Mouse (Mus musculus): ENCODE data around the gene Mybph. TPM values are rescaled to one million over a fixed set of nuclear protein-coding genes. Genes with fewer than 3 reads are reported as not detected.

Mybph gene
- polyA plus RNA-seq, 1 experiment from 2014 or later = 0.36 TPM

DNA sequence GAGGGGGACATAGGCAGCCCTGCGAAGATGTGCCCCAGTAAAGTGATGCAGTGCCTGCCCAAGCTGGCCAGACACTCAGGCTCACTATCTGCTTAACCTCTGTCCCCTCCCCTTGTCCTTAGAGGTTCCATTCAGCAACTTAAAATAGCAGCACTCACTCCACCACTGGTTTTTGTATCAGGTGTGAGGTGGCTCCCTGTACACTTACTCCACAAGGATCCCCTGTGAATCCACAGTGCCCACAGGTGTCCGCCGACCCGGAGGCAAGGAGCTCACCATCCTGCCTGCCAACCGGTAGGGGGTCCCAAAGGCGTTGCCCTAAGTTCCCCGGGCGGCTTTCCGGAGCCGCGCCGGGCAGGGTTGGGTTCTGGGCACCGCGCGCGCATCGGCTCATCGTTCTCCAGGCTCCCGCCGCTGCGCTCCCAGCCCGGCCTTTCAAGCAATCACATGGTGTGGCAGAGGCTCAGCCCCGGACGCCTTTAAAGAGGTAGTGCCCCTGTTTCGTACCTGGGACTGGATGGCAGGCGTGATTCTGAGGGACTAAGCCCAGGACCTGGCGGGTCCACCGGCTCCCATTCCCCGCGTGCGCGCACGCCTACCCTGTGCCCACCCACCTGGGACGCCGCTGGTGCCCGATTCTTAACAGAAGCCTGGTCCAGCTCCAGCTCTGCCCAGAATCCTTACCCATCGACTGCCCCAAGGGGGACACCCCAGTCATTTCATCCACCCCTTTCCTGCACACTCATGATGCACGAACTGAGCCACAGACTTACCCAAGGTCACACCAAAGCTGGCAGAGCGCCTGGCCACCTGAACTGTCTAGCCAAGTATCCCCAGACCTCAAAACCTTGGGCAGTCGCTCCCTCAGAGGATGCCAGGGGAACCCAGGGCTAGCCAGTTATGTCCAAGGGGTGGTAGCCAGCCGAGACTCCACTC lies 41.5 kb downstream of the Mybph start:
- H3K4me2 ChIP-seq = peak overlapping the region; percentile 71
- H3K27me3 ChIP-seq (replicated peaks; ENCODE audit: control insufficient read depth, insufficient read depth, low read length) = peaks cover 50% of the 10 kb centered on the region
- no peak overlapping the region for H3K27ac ChIP-seq (ENCODE audit: low read depth, low read length)
- no peaks in the 10 kb centered on the region for H3K9me3 ChIP-seq (ENCODE audit: control insufficient read depth, low read length)
- no peak overlapping the region for H3K9ac ChIP-seq (ENCODE audit: low read depth, low read length)
- H3K4me3 ChIP-seq (ENCODE audit: low read depth, low read length) = peak overlapping the region; percentile 42
- no peaks in the 10 kb centered on the region for H3K4me1 ChIP-seq (replicated peaks; ENCODE audit: control insufficient read depth, insufficient read depth, low read length)
- 3% methylated on average over 41 of the region's 41 CpGs for WGBS
- no peaks in the 10 kb centered on the region for H3K36me3 ChIP-seq (ENCODE audit: control insufficient read depth, insufficient read depth, low read length)
- no peak for DNase-seq (ENCODE audit: low spot score)
- ATAC-seq (replicated peaks; ENCODE audit: low FRiP score) = no peak

DNA sequence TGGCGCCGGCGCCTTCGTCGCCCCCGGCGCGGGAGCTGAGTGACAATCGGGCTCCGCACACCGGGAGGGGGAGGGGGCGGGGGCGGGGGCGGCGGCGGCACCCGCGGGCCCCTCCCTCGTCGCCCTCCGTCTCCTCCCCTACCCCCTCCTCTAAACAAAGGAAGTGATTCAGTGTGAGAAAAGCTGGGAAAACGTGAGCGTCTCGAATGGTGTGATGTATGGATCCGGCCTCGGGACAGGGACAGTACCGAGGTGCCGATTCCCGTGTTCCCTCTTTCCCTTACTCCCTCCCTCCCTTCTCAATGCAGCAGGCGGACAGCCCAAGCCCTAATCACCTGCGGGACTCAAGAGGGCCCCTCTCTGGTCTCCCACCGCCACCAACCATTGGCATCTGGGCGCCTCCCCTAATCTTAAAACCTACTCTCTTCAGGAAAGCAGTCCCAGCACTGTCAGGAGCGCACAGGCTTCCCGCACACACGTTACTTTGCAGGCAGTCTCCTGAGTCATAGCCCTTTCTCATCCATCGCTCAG lies 42.2 kb downstream of the Mybph start, which contains the start of gene Adora1:
Gene Adora1 (minus strand): TSS at position 41 of the 531 bp plus-strand sequence.
- Histone ChIP-seq H3K4me2 (peak within 1 kb of the TSS; percentile 71), H3K36me3 (ENCODE audit: control insufficient read depth, insufficient read depth, low read length) (no peaks in the 10 kb centered on the region), H3K4me3 (ENCODE audit: low read depth, low read length) (peak within 1 kb of the TSS; percentile 42), H3K9ac (ENCODE audit: low read depth, low read length) (no peak within 1 kb of the TSS), H3K9me3 (ENCODE audit: control insufficient read depth, low read length) (no peaks in the 10 kb centered on the region), H3K27ac (ENCODE audit: low read depth, low read length) (no peak within 1 kb of the TSS), H3K4me1 (replicated peaks; ENCODE audit: control insufficient read depth, insufficient read depth, low read length) (no peaks in the 10 kb centered on the region), H3K27me3 (replicated peaks; ENCODE audit: control insufficient read depth, insufficient read depth, low read length) (peaks cover 51% of the 10 kb centered on the region)
- whole genome bisulfite sequencing = 4% methylated on average over 37 of the region's 37 CpGs
- ATAC-seq (replicated peaks; ENCODE audit: low FRiP score) (no peak), DNase-seq (ENCODE audit: low spot score) (no peak)

DNA sequence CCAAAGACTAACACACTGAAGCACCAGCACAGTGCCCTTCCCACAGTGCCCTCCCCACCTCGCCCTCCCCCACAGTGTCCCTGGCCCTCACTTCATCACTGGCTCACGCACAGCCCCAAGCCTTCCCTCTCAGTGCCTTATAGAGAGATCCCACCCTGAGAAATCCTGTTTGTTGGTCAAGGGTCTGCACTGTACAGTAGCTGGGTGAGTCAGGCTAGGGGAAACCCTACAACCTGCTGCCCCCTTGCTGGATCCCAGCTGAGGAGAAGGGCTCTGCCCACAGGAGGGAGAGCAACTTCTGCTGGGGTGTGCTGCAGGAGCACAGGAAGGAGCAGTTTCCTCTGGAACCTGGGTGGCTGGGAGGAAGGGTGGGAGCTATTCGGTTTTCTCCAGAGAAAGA lies 42.9 kb downstream of the Mybph start:
- DNase-seq (ENCODE audit: low spot score) = no peak
- Histone ChIP-seq H3K36me3 (ENCODE audit: control insufficient read depth, insufficient read depth, low read length) (no peaks in the 10 kb centered on the region), H3K9me3 (ENCODE audit: control insufficient read depth, low read length) (no peaks in the 10 kb centered on the region), H3K9ac (ENCODE audit: low read depth, low read length) (no peak overlapping the region), H3K4me3 (ENCODE audit: low read depth, low read length) (no peak overlapping the region), H3K27ac (ENCODE audit: low read depth, low read length) (no peak overlapping the region), H3K4me1 (replicated peaks; ENCODE audit: control insufficient read depth, insufficient read depth, low read length) (no peaks in the 10 kb centered on the region), H3K27me3 (replicated peaks; ENCODE audit: control insufficient read depth, insufficient read depth, low read length) (peaks cover 51% of the 10 kb centered on the region), H3K4me2 (no peak overlapping the region)
- WGBS = 24% methylated on average over 3 of the region's 3 CpGs
- no peak for ATAC-seq (replicated peaks; ENCODE audit: low FRiP score)

DNA sequence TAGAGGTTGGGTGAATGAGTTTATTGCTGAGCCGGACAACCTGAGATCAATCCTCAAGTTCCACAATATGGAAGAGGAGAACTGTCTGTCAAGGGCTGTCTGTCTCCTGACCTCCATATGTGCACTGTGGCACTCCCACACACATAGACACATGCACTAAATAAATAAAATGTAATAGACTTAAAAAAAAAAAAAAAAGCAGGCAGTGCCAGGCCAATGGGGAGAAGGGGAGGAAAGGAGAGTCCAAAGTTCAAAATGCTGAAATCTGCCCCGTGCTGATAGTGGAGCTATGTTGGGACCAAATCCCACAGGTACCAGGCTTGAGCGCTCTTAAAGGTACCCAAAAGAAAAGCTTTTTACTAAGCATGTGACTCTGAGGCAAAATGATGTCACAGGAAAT lies 44.2 kb downstream of the Mybph start:
- ATAC-seq (replicated peaks; ENCODE audit: low FRiP score) = no peak
- Histone ChIP-seq H3K4me3 (ENCODE audit: low read depth, low read length) (no peak overlapping the region), H3K4me2 (no peak overlapping the region), H3K27ac (ENCODE audit: low read depth, low read length) (no peak overlapping the region), H3K4me1 (replicated peaks; ENCODE audit: control insufficient read depth, insufficient read depth, low read length) (no peaks in the 10 kb centered on the region), H3K9ac (ENCODE audit: low read depth, low read length) (no peak overlapping the region), H3K36me3 (ENCODE audit: control insufficient read depth, insufficient read depth, low read length) (no peaks in the 10 kb centered on the region), H3K27me3 (replicated peaks; ENCODE audit: control insufficient read depth, insufficient read depth, low read length) (peaks cover 51% of the 10 kb centered on the region), H3K9me3 (ENCODE audit: control insufficient read depth, low read length) (no peaks in the 10 kb centered on the region)
- WGBS = 77% methylated on average over 3 of the region's 3 CpGs
- no peak for DNase-seq (ENCODE audit: low spot score)

DNA sequence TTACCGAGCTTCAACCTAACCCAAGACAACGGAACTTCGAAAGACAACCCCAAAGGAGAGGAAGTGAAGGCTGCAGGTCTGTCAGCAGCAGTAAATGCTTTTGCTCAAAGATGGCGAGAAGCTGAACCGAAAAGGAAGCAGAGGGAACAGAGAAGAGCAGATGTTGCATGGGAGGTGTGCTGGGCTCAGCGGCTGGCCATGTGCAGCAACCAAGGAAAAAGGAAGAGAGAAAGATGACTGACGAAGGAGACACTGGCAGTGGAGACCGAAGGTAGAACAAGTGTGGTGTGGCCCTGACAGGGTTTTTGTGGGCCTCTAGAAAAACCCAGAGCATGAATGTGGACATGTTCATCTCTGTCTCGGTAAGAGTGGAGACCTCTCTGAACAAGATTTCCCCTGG lies 47.5 kb downstream of the Mybph start:
- ATAC-seq (replicated peaks; ENCODE audit: low FRiP score) (no peak), DNase-seq (ENCODE audit: low spot score) (no peak)
- Histone ChIP-seq H3K4me1 (replicated peaks; ENCODE audit: control insufficient read depth, insufficient read depth, low read length) (no peaks in the 10 kb centered on the region), H3K4me3 (ENCODE audit: low read depth, low read length) (no peak overlapping the region), H3K27me3 (replicated peaks; ENCODE audit: control insufficient read depth, insufficient read depth, low read length) (peaks cover 21% of the 10 kb centered on the region), H3K4me2 (no peak overlapping the region), H3K9ac (ENCODE audit: low read depth, low read length) (no peak overlapping the region), H3K36me3 (ENCODE audit: control insufficient read depth, insufficient read depth, low read length) (no peaks in the 10 kb centered on the region), H3K27ac (ENCODE audit: low read depth, low read length) (no peak overlapping the region), H3K9me3 (ENCODE audit: control insufficient read depth, low read length) (no peaks in the 10 kb centered on the region)
- 56% methylated on average over 9 of the region's 9 CpGs for WGBS

DNA sequence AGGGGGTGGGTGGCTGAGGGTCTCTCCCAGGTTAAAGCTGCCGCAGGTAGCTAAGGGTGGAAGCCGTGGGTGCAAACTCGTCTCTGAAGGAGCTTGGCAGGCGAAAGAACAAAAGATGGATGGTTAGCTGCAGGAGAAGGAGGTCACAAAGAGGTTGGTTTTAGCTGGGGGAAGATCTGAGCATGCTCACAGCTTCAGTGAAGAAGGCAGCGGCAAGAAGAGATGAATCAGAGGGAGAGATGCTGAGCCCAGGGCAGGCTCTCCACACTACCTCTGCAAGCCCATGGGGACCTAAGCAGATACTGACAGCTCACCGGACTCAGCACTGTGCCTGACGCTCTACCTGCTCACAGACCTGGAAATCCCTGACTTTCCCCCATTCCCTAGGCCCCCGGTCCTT lies 48.0 kb downstream of the Mybph start:
- Histone ChIP-seq H3K36me3 (ENCODE audit: control insufficient read depth, insufficient read depth, low read length) (no peaks in the 10 kb centered on the region), H3K27me3 (replicated peaks; ENCODE audit: control insufficient read depth, insufficient read depth, low read length) (peaks cover 15% of the 10 kb centered on the region), H3K9ac (ENCODE audit: low read depth, low read length) (no peak overlapping the region), H3K4me2 (no peak overlapping the region), H3K4me3 (ENCODE audit: low read depth, low read length) (no peak overlapping the region), H3K27ac (ENCODE audit: low read depth, low read length) (no peak overlapping the region), H3K9me3 (ENCODE audit: control insufficient read depth, low read length) (no peaks in the 10 kb centered on the region), H3K4me1 (replicated peaks; ENCODE audit: control insufficient read depth, insufficient read depth, low read length) (no peaks in the 10 kb centered on the region)
- 59% methylated on average over 8 of the region's 8 CpGs for WGBS
- ATAC-seq (replicated peaks; ENCODE audit: low FRiP score) (no peak), DNase-seq (ENCODE audit: low spot score) (no peak)

DNA sequence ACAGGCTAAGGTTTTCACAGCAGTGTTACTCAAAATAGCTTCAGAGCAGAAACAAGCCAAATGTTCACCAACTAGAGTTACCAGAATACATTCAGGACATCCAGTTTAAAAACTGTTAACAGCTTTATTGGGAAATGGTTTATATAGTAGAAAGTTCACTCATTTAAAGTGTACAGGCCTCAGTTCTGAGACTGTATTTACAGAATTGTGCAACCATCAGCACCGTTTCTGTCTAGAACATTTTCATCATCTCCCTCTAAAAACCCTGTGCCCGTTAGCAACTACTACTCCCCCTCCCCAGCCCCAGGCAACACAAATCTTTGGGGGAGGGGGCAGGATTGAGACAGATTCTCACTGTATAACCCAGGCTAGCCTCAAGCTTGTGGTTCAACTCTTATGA lies 49.0 kb downstream of the Mybph start:
- ATAC-seq (replicated peaks; ENCODE audit: low FRiP score) (no peak), DNase-seq (ENCODE audit: low spot score) (no peak)
- H3K27me3 ChIP-seq (replicated peaks; ENCODE audit: control insufficient read depth, insufficient read depth, low read length) = peaks cover 5% of the 10 kb centered on the region; the same call in 1 of the 2 replicates
- H3K9me3 ChIP-seq (ENCODE audit: control insufficient read depth, low read length) = no peaks in the 10 kb centered on the region
- no peak overlapping the region for H3K4me2 ChIP-seq
- H3K4me1 ChIP-seq (replicated peaks; ENCODE audit: control insufficient read depth, insufficient read depth, low read length) = no peaks in the 10 kb centered on the region
- WGBS = 71% methylated on average over 2 of the region's 2 CpGs
- no peak overlapping the region for H3K4me3 ChIP-seq (ENCODE audit: low read depth, low read length)
- H3K36me3 ChIP-seq (ENCODE audit: control insufficient read depth, insufficient read depth, low read length) = no peaks in the 10 kb centered on the region
- H3K9ac ChIP-seq (ENCODE audit: low read depth, low read length) = no peak overlapping the region
- no peak overlapping the region for H3K27ac ChIP-seq (ENCODE audit: low read depth, low read length)

DNA sequence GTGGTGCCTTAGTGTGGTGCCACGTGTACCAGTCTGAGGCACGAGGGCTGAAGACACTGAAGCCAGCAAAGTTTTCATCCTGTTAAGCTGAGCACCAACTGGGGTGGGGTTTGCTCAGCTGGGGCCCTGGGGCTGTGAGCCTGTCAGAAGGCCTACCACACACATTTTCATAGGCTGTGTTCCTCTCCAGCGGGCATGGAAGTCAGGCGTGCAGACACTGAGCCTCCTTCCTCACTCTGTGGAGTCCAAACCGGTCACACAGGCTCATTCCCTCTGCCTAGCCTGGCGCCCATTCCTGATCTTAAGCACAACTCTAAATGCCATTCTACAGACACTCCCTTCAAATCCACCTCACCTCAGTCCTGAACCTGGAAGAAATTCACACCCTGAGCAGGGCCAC lies 50.3 kb downstream of the Mybph start:
- Histone ChIP-seq H3K9ac (ENCODE audit: low read depth, low read length) (no peak overlapping the region), H3K36me3 (ENCODE audit: control insufficient read depth, insufficient read depth, low read length) (no peaks in the 10 kb centered on the region), H3K4me3 (ENCODE audit: low read depth, low read length) (no peak overlapping the region), H3K27me3 (replicated peaks; ENCODE audit: control insufficient read depth, insufficient read depth, low read length) (peaks cover 4% of the 10 kb centered on the region; the same call in 1 of the 2 replicates), H3K9me3 (ENCODE audit: control insufficient read depth, low read length) (no peaks in the 10 kb centered on the region), H3K4me2 (no peak overlapping the region), H3K27ac (ENCODE audit: low read depth, low read length) (no peak overlapping the region), H3K4me1 (replicated peaks; ENCODE audit: control insufficient read depth, insufficient read depth, low read length) (no peaks in the 10 kb centered on the region)
- ATAC-seq (replicated peaks; ENCODE audit: low FRiP score) (no peak), DNase-seq (ENCODE audit: low spot score) (no peak)
- 71% methylated on average over 6 of the region's 6 CpGs for WGBS
